Mouse (Mus musculus) heart, adult 2 months (tissue): ENCODE data around the gene Gsg1l2. TPM values are rescaled to one million over a fixed set of nuclear protein-coding genes. Genes with fewer than 3 reads are reported as not detected.

ENCODE experiments used
- DNase-seq, 2 experiments: peaks; one replicate each; pipeline ENCODE4 v3.0.0; 2021
- H3K27ac ChIP-seq: fragments of 200-600 bp; 2 replicates; pipeline ENCODE4 v1.8.1; 2022
- H3K27me3 ChIP-seq: fragments of 200-500 bp; 2 replicates; pipeline ENCODE4 v1.6.1; 2012; ENCODE audit warnings: mild to moderate bottlenecking, low read length, inconsistent platforms, mixed read lengths; ENCODE audit not compliant: control insufficient read depth, insufficient read depth
- H3K36me3 ChIP-seq: fragments of 200-500 bp; 2 replicates; pipeline ENCODE4 v1.6.1; 2012; ENCODE audit warnings: low read length, inconsistent platforms; ENCODE audit not compliant: control insufficient read depth, insufficient read depth
- H3K4me1 ChIP-seq: fragments of 200-500 bp; 2 replicates; pipeline ENCODE4 v1.6.1; 2011; ENCODE audit warnings: low read length; ENCODE audit not compliant: control insufficient read depth, insufficient read depth
- H3K4me3 ChIP-seq: fragments of 200-600 bp; 2 replicates; pipeline ENCODE4 v1.8.1; 2022
- H3K79me2 ChIP-seq: fragments of 200-500 bp; replicated peaks from 2 replicates; pipeline ENCODE4 v1.6.1; 2012; ENCODE audit warnings: mild to moderate bottlenecking, inconsistent platforms, low read length, moderate library complexity, mixed read lengths; ENCODE audit not compliant: control insufficient read depth, insufficient read depth
- H3K9ac ChIP-seq: fragments of 200-500 bp; 2 replicates; pipeline ENCODE4 v1.6.1; 2012; ENCODE audit warnings: low read depth, mild to moderate bottlenecking, control low read depth, inconsistent platforms, low read length, mixed read lengths
- CTCF ChIP-seq: fragments of 200-600 bp; IDR thresholded peaks from 2 replicates; pipeline ENCODE4 v1.8.1; 2022; ENCODE audit warnings: antibody characterized with exemption, mild to moderate bottlenecking, moderate library complexity
- EP300 ChIP-seq: fragments of 200-500 bp; IDR thresholded peaks from 2 replicates; pipeline ENCODE4 v1.6.1; 2011; ENCODE audit warnings: low read depth, low read length, control low read depth; ENCODE audit not compliant: insufficient read depth
- POLR2A ChIP-seq: fragments of 200-500 bp; IDR thresholded peaks from 2 replicates; pipeline ENCODE4 v1.6.1; 2011; ENCODE audit warnings: mild to moderate bottlenecking, low read depth, low read length, control low read depth; ENCODE audit not compliant: insufficient read depth
- WGBS: fragments of 180-500 bp; shearing (Covaris S2); methylation state at CpG from one replicate; pipeline ENCODE4 v1.1.7; 2018; 5-methylcytosine and 5-hydroxymethylcytosine counted together
- intact Hi-C: fragments of 180-260 bp; cut with DNase I; formaldehyde crosslinking; loops from one replicate; pipeline ENCODE4 v1.15.1; 2025
- polyA plus RNA-seq: library from polyadenylated mRNA; depleted of rRNA; stranded (reverse); fragments of >200 nt; gene quantifications from 2 replicates; pipeline ENCODE4 v1.2.3, GENCODE M21; 2012
- total RNA-seq, 2 experiments: library from RNA; stranded (reverse); gene quantifications; 2 replicates each; pipeline ENCODE4 v1.2.3; 2021

Gsg1l2 gene
- total and polyA plus RNA-seq, 3 experiments, result not detected

DNA sequence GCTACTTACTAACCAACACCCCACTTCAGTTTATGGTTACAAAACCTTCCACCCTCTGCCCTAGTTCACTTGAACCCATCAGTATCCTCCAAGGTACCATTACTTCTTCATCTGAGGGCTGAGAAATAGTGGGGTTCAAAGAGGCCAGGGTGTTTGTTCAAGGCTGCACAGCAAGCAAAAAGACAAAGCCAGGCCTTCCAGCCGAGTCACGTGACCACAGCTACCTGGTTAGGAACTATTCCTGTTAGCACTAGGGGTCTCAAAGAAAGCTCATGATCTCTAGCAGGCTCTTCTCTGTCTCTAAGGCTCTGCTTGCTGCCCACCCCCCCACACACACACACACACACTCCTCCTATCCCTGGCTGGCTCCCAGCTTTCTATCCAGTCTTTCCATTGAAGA lies 2.7 kb upstream of the Gsg1l2 start:
- Histone ChIP-seq H3K27me3 (no peaks in the 10 kb centered on the region), H3K79me2 (no peaks in the 10 kb centered on the region), H3K9ac (no peak overlapping the region), H3K4me1 (no peaks in the 10 kb centered on the region), H3K27ac (no peak overlapping the region), H3K4me3 (no peak overlapping the region), H3K36me3 (no peaks in the 10 kb centered on the region)
- no peak for TF ChIP-seq CTCF
- no peak for TF ChIP-seq POLR2A
- TF ChIP-seq EP300, result no peak
- DNase-seq, result no peak
- intact Hi-C loops, result no loop called here
- 91% methylated on average over 2 of the region's 2 CpGs for WGBS

DNA sequence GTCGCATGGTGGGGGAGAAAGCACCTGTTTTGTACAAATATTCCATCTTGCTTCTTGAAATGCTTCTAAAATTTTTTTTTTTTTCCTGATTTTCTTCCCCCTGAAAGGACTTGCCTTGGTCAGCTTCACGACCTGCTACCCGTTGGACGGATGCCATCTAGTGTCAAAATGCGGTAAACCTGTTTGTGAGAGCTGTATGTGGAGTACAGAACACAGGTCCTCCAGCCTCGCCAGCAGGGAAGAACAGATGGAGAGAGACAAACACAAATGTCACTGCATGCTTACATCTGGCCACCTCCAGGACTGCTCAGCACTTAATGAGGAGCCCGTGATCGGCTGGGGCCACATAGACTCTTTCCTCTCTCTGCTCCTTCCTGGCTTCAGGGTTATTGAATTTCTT lies 1.8 kb upstream of the Gsg1l2 start:
- Histone ChIP-seq H3K4me1 (no peaks in the 10 kb centered on the region), H3K4me3 (no peak overlapping the region), H3K79me2 (no peaks in the 10 kb centered on the region), H3K36me3 (no peaks in the 10 kb centered on the region), H3K9ac (no peak overlapping the region), H3K27me3 (no peaks in the 10 kb centered on the region), H3K27ac (no peak overlapping the region)
- intact Hi-C loops, result no loop called here
- WGBS, result 16% methylated on average over 8 of the region's 8 CpGs
- TF ChIP-seq EP300 (no peak), POLR2A (no peak), CTCF (peak; percentile 37)
- no peak for DNase-seq

DNA sequence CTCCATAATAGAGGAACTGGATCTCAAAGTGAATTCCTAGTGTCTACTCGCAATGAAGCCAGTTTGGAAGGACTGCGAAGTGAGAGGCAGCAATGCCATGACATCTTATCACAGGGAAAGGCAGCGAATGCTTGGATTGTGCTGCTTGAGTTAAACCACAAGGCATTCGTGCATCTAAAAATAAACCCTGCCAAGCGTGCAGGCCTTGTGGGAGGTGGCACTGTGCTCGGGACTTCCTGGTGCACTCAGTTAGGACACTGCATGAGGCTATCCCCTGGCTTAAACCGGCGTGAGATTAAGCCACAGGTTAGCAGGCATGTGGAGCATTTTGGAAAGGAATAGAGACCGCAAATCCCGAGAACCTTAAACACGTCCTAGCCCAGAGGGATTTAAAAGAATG lies 15.8 kb downstream of the Gsg1l2 start:
- no peak for TF ChIP-seq CTCF
- TF ChIP-seq EP300, result peak; percentile 59; the same call in 1 of the 2 replicates
- no peak for TF ChIP-seq POLR2A
- H3K36me3 ChIP-seq, result peaks cover 2% of the 10 kb centered on the region; the same call in 1 of the 2 replicates
- intact Hi-C loops, result no loop called here
- no peak overlapping the region for H3K4me3 ChIP-seq
- H3K4me1 ChIP-seq, result peaks cover 3% of the 10 kb centered on the region
- WGBS, result 30% methylated on average over 11 of the region's 11 CpGs
- no peak overlapping the region for H3K9ac ChIP-seq
- DNase-seq, result peak in 1 of 2 experiments; percentile 36
- H3K27ac ChIP-seq, result peak overlapping the region; percentile 61
- no peaks in the 10 kb centered on the region for H3K79me2 ChIP-seq
- H3K27me3 ChIP-seq, result no peaks in the 10 kb centered on the region

DNA sequence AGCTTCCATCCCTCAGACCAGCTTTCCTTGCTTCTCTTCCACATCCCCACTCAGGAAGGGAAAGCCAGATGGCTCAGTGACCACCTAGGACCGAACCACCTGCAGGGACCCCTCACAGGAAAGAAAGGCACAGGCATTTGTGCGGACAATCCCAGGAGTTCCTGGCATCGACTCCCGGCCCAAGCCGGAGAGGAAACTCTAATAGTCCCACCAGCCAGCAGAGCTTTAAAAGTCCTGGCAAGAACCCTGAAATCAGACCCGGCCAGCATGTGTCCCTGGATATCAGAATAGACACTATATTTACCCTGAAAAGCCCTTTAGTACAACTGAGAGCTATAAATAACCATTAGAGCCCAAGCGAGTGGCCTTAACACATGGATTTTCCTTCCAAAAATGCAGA lies 23.5 kb downstream of the Gsg1l2 start, which contains the start of gene Dhrs7c:
Gene Dhrs7c, plus strand, starts transcription at position 257 of the 400 bp plus-strand sequence.
- Histone ChIP-seq H3K4me3 (peak within 1 kb of the TSS; percentile 51), H3K9ac (peak within 1 kb of the TSS; percentile 59), H3K4me1 (peaks cover 2% of the 10 kb centered on the region), H3K79me2 (no peaks in the 10 kb centered on the region), H3K36me3 (no peaks in the 10 kb centered on the region), H3K27me3 (no peaks in the 10 kb centered on the region), H3K27ac (peak within 1 kb of the TSS; percentile 89)
- TF ChIP-seq EP300 (no peak), POLR2A (peak; percentile 53)
- peak; percentile 43 to 61 for DNase-seq
- intact Hi-C loops, result no loop called here
- 7% methylated on average over 7 of the region's 7 CpGs for WGBS

DNA sequence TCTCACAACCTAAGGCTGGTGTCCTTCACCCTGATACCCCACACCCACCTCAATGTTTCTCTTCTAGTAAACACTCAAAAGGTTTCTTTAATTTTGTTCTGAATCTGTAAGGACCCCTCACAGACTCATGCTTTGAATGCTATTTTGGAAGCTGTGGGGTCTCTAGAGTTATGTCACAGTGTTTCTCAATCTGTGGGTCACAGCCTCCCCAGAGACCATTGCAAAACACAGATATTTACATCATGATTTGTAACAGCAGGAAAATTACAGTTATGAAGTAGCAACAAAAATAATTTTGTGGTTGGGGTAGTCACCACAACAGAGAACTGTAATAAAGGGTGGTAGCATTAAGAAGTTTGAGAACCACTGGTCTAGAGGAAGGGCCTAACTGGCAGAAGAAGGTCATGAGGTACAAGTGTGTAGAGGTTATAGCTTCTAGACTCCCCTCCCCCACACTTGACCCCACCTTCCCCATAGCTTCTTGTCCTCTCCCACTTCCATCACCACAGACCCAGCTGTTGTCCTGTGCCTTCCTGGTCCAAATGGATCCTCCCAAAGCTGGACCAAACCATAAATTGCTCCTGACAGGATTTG lies 25.8 kb downstream of the Gsg1l2 start:
- H3K79me2 ChIP-seq, result no peaks in the 10 kb centered on the region
- peak overlapping the region; percentile 15 for H3K27ac ChIP-seq
- H3K4me1 ChIP-seq, result peaks cover 7% of the 10 kb centered on the region
- H3K36me3 ChIP-seq, result no peaks in the 10 kb centered on the region
- DNase-seq, result no peak
- intact Hi-C loops, result no loop called here
- H3K9ac ChIP-seq, result no peak overlapping the region
- H3K27me3 ChIP-seq, result no peaks in the 10 kb centered on the region
- TF ChIP-seq POLR2A, result no peak
- no peak for TF ChIP-seq CTCF
- no peak for TF ChIP-seq EP300
- peak overlapping the region; percentile 51 for H3K4me3 ChIP-seq

DNA sequence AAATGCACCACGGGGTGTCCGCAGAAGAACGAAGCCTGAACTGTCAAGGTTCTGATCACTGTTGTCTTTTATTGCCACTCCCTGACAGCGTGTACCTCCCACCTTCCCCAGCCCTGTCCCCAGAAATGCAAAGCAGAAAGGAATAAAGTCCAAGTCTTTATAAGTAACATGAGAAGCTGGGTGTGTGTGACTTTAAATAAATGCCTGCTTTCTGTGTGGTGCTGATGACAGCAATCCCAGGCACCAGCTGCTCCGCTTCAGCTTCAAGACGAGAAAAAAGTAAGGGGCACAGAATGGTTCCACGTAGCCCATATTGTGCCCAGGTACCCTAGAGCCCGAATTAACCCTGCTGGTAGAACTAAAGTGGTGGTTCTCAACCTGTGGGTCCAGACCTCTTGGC lies 26.8 kb downstream of the Gsg1l2 start:
- H3K27me3 ChIP-seq, result no peaks in the 10 kb centered on the region
- TF ChIP-seq EP300, result no peak
- TF ChIP-seq POLR2A, result no peak
- no peak for TF ChIP-seq CTCF
- peaks cover 7% of the 10 kb centered on the region for H3K4me1 ChIP-seq
- H3K36me3 ChIP-seq, result no peaks in the 10 kb centered on the region
- DNase-seq, result no peak
- no peaks in the 10 kb centered on the region for H3K79me2 ChIP-seq
- 59% methylated on average over 8 of the region's 8 CpGs for WGBS
- no peak overlapping the region for H3K4me3 ChIP-seq
- no peak overlapping the region for H3K9ac ChIP-seq
- no peak overlapping the region for H3K27ac ChIP-seq
- intact Hi-C loops, result no loop called here
